Mouse (Mus musculus) cerebellum, adult 2 months (tissue): ENCODE results near the gene Ecm2.

ENCODE experiments used
- CTCF ChIP-seq: fragments of 200-500 bp; IDR thresholded peaks from 2 replicates; pipeline ENCODE4 v1.5.1; 2011; ENCODE audit warnings: low read depth, mild to moderate bottlenecking, control low read depth, low read length, moderate library complexity, borderline replicate concordance; ENCODE audit not compliant: insufficient read depth
- POLR2A ChIP-seq: fragments of 200-500 bp; IDR thresholded peaks from 2 replicates; pipeline ENCODE4 v1.6.1; 2011; ENCODE audit warnings: low read length, control low read depth, borderline replicate concordance; ENCODE audit not compliant: insufficient read depth

DNA sequence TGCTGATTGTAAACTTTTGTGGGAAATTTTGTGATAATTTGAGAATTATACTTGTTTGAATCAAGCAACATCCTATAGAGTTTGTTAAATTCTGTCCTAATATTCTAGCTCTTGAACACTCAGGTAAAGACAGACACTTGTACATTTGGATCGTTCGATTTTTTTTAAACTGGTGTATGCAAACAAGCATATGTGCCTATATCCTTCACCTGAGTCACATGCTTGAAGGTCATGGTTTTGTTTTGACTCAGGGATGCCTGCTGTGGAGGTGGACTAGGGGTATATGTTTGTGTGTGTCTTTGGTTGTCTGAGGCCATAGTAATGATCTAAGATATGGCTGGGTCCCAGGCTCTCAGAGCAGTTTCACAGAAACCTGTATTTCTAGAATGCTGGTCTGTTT lies 41.7 kb upstream of the Ecm2 start:
- TF ChIP-seq CTCF (no peak), POLR2A (no peak)
